Comparison of ENCODE assay signal across 9 mouse cellular contexts in the genomic region with DNA sequence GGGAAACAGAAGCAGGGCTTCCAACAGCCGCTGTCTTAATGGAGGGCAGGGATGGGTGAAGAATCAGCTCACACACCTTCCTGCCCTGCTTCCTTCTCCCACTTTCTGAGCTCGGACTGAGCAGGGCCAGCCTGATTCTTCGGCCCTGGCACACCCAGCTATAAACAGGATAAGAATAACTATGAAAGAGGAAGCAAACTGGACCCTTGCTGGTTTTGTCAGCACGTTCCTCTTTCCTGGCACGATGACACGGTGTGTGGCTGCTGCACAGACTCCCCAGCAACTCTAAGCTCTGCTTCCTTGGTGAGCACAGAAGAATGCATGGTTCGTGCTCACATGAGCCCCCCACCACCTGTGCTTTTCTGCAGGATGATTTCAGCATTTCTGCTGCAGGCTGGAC. TPM values are rescaled to one million over a fixed set of nuclear protein-coding genes. Genes with fewer than 3 reads are reported as not detected.
DNase-seq lines count a peak whose midpoint lies in the region; ATAC-seq and TF ChIP-seq lines count a peak whose summit lies in the region.
"Had no signal": no experiment of that assay in that cellular context is flagged by ENCODE, and none has a peak within 500 bp of the region (broad histone marks: within the 10 kb centered on the region; RNA-seq: fewer than 3 reads in every experiment).

No protein-coding gene starts in this region.

- TF ChIP-seq RAD21 in CH12.LX (IDR thresholded peaks at IDR 0.05; ENCODE audit: low read depth, low read length) = no peak

- H3K4me2 ChIP-seq in hindbrain, embryonic 14.5 days (replicated peaks) = no peak overlapping the region
- H3K4me2 ChIP-seq in hindbrain, embryonic 16.5 days (ENCODE audit: low read length) = no peak overlapping the region
- H3K4me2 ChIP-seq in CH12.LX (ENCODE audit: insufficient read depth, low read depth, poor library complexity, severe bottlenecking) = peak overlapping the region; percentile 42; the same call in 1 of the 2 replicates
- no peak overlapping the region for H3K4me2 ChIP-seq in lung, embryonic 16.5 days (ENCODE audit: low read depth, low read length)
- no peak overlapping the region for H3K4me2 ChIP-seq in forebrain, embryonic 16.5 days (ENCODE audit: low read length)
- H3K4me2 ChIP-seq: neural tube, embryonic 12.5 days had no signal

- H3K27me3 ChIP-seq in hindbrain, embryonic 14.5 days (ENCODE audit: control insufficient read depth, insufficient read depth, low read length) = no peaks in the 10 kb centered on the region
- H3K27me3 ChIP-seq in hindbrain, embryonic 16.5 days (replicated peaks; ENCODE audit: control insufficient read depth, insufficient read depth, low read length) = no peaks in the 10 kb centered on the region
- H3K27me3 ChIP-seq in CH12.LX (replicated peaks) = no peaks in the 10 kb centered on the region
- H3K27me3 ChIP-seq in lung, embryonic 16.5 days (ENCODE audit: control insufficient read depth, insufficient read depth, low read depth, low read length) = no peaks in the 10 kb centered on the region
- H3K27me3 ChIP-seq in forebrain, embryonic 16.5 days (replicated peaks; ENCODE audit: control insufficient read depth, insufficient read depth, low read length) = no peaks in the 10 kb centered on the region
- H3K27me3 ChIP-seq: neural tube, embryonic 12.5 days had no signal

- H3K4me3 ChIP-seq in hindbrain, embryonic 14.5 days (replicated peaks; ENCODE audit: low read length) = no peak overlapping the region
- no peak overlapping the region for H3K4me3 ChIP-seq in hindbrain, embryonic 16.5 days (ENCODE audit: low read length)
- H3K4me3 ChIP-seq in CH12.LX (replicated peaks in 1 of 3; ENCODE audit: low read depth in 2 of 3, low read length in 2 of 3, poor library complexity in 1 of 3) = no peak overlapping the region
- no peak overlapping the region for H3K4me3 ChIP-seq in lung, embryonic 16.5 days (ENCODE audit: low read length)
- no peak overlapping the region for H3K4me3 ChIP-seq in forebrain, embryonic 16.5 days (replicated peaks; ENCODE audit: low read length)
- H3K4me3 ChIP-seq: neural tube, embryonic 12.5 days had no signal

- DNase-seq in hindbrain, embryonic 14.5 days (ENCODE audit: low spot score) = no peak
- DNase-seq in CH12.LX (ENCODE audit: extremely low read depth) = peak; percentile 56
- peak; percentile 67 for DNase-seq in cerebellum, adult 9-11 months
- no peak for DNase-seq in T-cell, adult 2 months (ENCODE audit: low spot score)
- no peak for DNase-seq in thymus, postnatal 4 days

- H3K27ac ChIP-seq in hindbrain, embryonic 14.5 days = no peak overlapping the region
- H3K27ac ChIP-seq in hindbrain, embryonic 16.5 days (ENCODE audit: low read depth, low read length) = no peak overlapping the region
- H3K27ac ChIP-seq in CH12.LX (ENCODE audit: insufficient read depth, low read depth) = no peak overlapping the region
- H3K27ac ChIP-seq in lung, embryonic 16.5 days (ENCODE audit: low read length) = no peak overlapping the region
- no peak overlapping the region for H3K27ac ChIP-seq in forebrain, embryonic 16.5 days (ENCODE audit: low read length)
- H3K27ac ChIP-seq: neural tube, embryonic 12.5 days had no signal

- in situ Hi-C loops in CH12.LX (cut with MboI; ENCODE audit: low pct_ligation_motif_present, low pct_unique_long_range_greater_than_20kb, low sequenced_read_pairs) = no loop called here

- no peak for TF ChIP-seq POLR2A in CH12.LX (IDR thresholded peaks at IDR 0.05; ENCODE audit: low read depth, low read length)

- no peaks in the 10 kb centered on the region for H3K79me2 ChIP-seq in CH12.LX (replicated peaks; ENCODE audit: control insufficient read depth, extremely low read depth, insufficient read depth, poor library complexity, severe bottlenecking)

- H3K4me1 ChIP-seq in hindbrain, embryonic 14.5 days (replicated peaks; ENCODE audit: control insufficient read depth, insufficient read depth, low read length) = 0 out of 2 replicates have a peak, but pooled peaks cover 3% of the 10 kb centered on the region
- H3K4me1 ChIP-seq in hindbrain, embryonic 16.5 days (ENCODE audit: control insufficient read depth, insufficient read depth, low read depth, low read length) = no peaks in the 10 kb centered on the region
- peaks cover 18 to 59% of the 10 kb centered on the region in 2 experiments for H3K4me1 ChIP-seq in CH12.LX (ENCODE audit: control insufficient read depth in 1 of 2, insufficient read depth in 2 of 2)
- peaks cover 13% of the 10 kb centered on the region; the same call in 1 of the 2 replicates for H3K4me1 ChIP-seq in lung, embryonic 16.5 days (replicated peaks; ENCODE audit: control insufficient read depth, insufficient read depth, low read length)
- H3K4me1 ChIP-seq in forebrain, embryonic 16.5 days (replicated peaks; ENCODE audit: control insufficient read depth, insufficient read depth, low read length) = 0 out of 2 replicates have a peak, but pooled peaks cover 6% of the 10 kb centered on the region
- H3K4me1 ChIP-seq: neural tube, embryonic 12.5 days had no signal

- no peak for TF ChIP-seq CTCF in CH12.LX (conservative IDR thresholded peaks at IDR 0.05 in 1 of 2, IDR thresholded peaks at IDR 0.05 in 1 of 2; ENCODE audit: low read depth in 2 of 2, low read length in 2 of 2)

- no peak for TF ChIP-seq EP300 in CH12.LX (IDR thresholded peaks at IDR 0.05; ENCODE audit: low read length)

- H3K9me3 ChIP-seq in hindbrain, embryonic 14.5 days (ENCODE audit: control insufficient read depth, low read length) = no peaks in the 10 kb centered on the region
- H3K9me3 ChIP-seq in hindbrain, embryonic 16.5 days (ENCODE audit: control insufficient read depth, low read length) = no peaks in the 10 kb centered on the region
- no peaks in the 10 kb centered on the region for H3K9me3 ChIP-seq in CH12.LX (replicated peaks; ENCODE audit: low read length)
- no peaks in the 10 kb centered on the region for H3K9me3 ChIP-seq in lung, embryonic 16.5 days (ENCODE audit: control insufficient read depth, low read length)
- no peaks in the 10 kb centered on the region for H3K9me3 ChIP-seq in forebrain, embryonic 16.5 days (ENCODE audit: control insufficient read depth, low read length)
- H3K9me3 ChIP-seq: neural tube, embryonic 12.5 days had no signal

- dilution Hi-C loops in CH12.LX (cut with MboI; ENCODE audit: extremely low pct_ligation_motif_present, extremely low pct_unique_long_range_greater_than_20kb, low sequenced_read_pairs) = no loop called here

- H3K9ac ChIP-seq in hindbrain, embryonic 14.5 days = no peak overlapping the region
- no peak overlapping the region for H3K9ac ChIP-seq in hindbrain, embryonic 16.5 days (ENCODE audit: low read depth, low read length)
- no peak overlapping the region for H3K9ac ChIP-seq in CH12.LX (ENCODE audit: insufficient read depth, low read depth)
- no peak overlapping the region for H3K9ac ChIP-seq in lung, embryonic 16.5 days (ENCODE audit: low read length)
- no peak overlapping the region for H3K9ac ChIP-seq in forebrain, embryonic 16.5 days (replicated peaks; ENCODE audit: low read depth, low read length)
- H3K9ac ChIP-seq: neural tube, embryonic 12.5 days had no signal

- WGBS in hindbrain, embryonic 14.5 days = 68% methylated on average over 7 of the region's 7 CpGs
- 47% methylated on average over 7 of the region's 7 CpGs for WGBS in hindbrain, embryonic 16.5 days
- 48% methylated on average over 7 of the region's 7 CpGs for WGBS in lung, embryonic 16.5 days
- 66% methylated on average over 7 of the region's 7 CpGs for WGBS in forebrain, embryonic 16.5 days

- ATAC-seq in hindbrain, embryonic 14.5 days (ENCODE audit: low FRiP score) = 0 out of 2 replicates have a peak, but pooled peaks have one; percentile 24
- ATAC-seq in hindbrain, embryonic 16.5 days = no peak
- peak; percentile 41; the same call in 1 of the 2 replicates for ATAC-seq in lung, embryonic 16.5 days (ENCODE audit: low read depth)
- no peak for ATAC-seq in forebrain, embryonic 16.5 days

- H3K36me3 ChIP-seq in hindbrain, embryonic 14.5 days (replicated peaks; ENCODE audit: control insufficient read depth, insufficient read depth) = no peaks in the 10 kb centered on the region
- no peaks in the 10 kb centered on the region for H3K36me3 ChIP-seq in hindbrain, embryonic 16.5 days (ENCODE audit: control insufficient read depth, insufficient read depth, low read length)
- no peaks in the 10 kb centered on the region for H3K36me3 ChIP-seq in CH12.LX (replicated peaks in 1 of 2; ENCODE audit: control insufficient read depth in 1 of 2, insufficient read depth in 1 of 2, low read length in 1 of 2)
- H3K36me3 ChIP-seq in lung, embryonic 16.5 days (ENCODE audit: control insufficient read depth, insufficient read depth, low read length) = no peaks in the 10 kb centered on the region
- H3K36me3 ChIP-seq in forebrain, embryonic 16.5 days (ENCODE audit: control insufficient read depth, insufficient read depth) = no peaks in the 10 kb centered on the region
- H3K36me3 ChIP-seq: neural tube, embryonic 12.5 days had no signal

TF ChIP-seq in CH12.LX, 34 proteins besides CTCF, POLR2A, EP300 and RAD21:
- TF ChIP-seq USF1 (IDR thresholded peaks at IDR 0.05; ENCODE audit: low read depth, low read length) (no peak), HCFC1 (IDR thresholded peaks at IDR 0.05; ENCODE audit: low read depth, low read length) (no peak), BHLHE40 (IDR thresholded peaks at IDR 0.05; ENCODE audit: low read depth, low read length) (peak; percentile 88), ELF1 (IDR thresholded peaks at IDR 0.05; ENCODE audit: low read depth, low read length) (no peak), ETS1 (conservative IDR thresholded peaks at IDR 0.05; ENCODE audit: low read depth, low read length) (peak; percentile 22; the same call in 1 of the 2 replicates)

RNA-seq across cellular contexts. Expression of a gene that starts 26.3 kb away (rescaled TPM):
- polyA plus RNA-seq in hindbrain, embryonic 14.5 days (2014; fragmentation: Nextera tagmentation; extraction: Ambion mirVana) = 13.3 and 14.7 TPM in 2 replicates
- polyA plus RNA-seq in hindbrain, embryonic 16.5 days (2015; fragmentation: Nextera tagmentation; extraction: Ambion mirVana) = 7.3 and 8.7 TPM in 2 replicates
- 0.34 and 0.38 TPM in 2 replicates for total RNA-seq in CH12.LX (2012; rRNA removed)
- total RNA-seq in CH12.LX (2014; rRNA removed) = not detected in 2 replicates
- 0.10 and 0.13 TPM in 2 replicates for polyA plus RNA-seq in CH12.LX (2012; ENCODE audit: insufficient read length, low read depth)
- 1.2 and 1.7 TPM in 2 replicates for polyA plus RNA-seq in lung, embryonic 16.5 days (2015; fragmentation: Nextera tagmentation; extraction: Ambion mirVana)
- 7.2 and 8.7 TPM in 2 replicates for polyA plus RNA-seq in forebrain, embryonic 16.5 days (2015; fragmentation: Nextera tagmentation; extraction: Ambion mirVana)

Comparison
In these comparisons a context has a peak if more than half of its experiments do, and no peak if none do; other contexts are left out.
1. ATAC-seq: peak in hindbrain, embryonic 14.5 days (single experiment) and lung, embryonic 16.5 days (single experiment); none in hindbrain, embryonic 16.5 days (single experiment) and forebrain, embryonic 16.5 days (single experiment).
2. DNase-seq: peak in CH12.LX (single experiment) and cerebellum, adult 9-11 months (single experiment); none in hindbrain, embryonic 14.5 days (single experiment), T-cell, adult 2 months (single experiment) and thymus, postnatal 4 days (single experiment).